Mouse (Mus musculus) frontal cortex, adult 2 months (tissue): ENCODE data around the gene Lrrc25. TPM values are rescaled to one million over a fixed set of nuclear protein-coding genes. Genes with fewer than 3 reads are reported as not detected.

Experiments used
- DNase-seq, 2 experiments: peaks; one replicate each; pipeline ENCODE4 v3.0.0; 2022; ENCODE audit warnings: low spot score in 1 of 2; ENCODE audit errors: extremely low spot score in 1 of 2
- polyA plus RNA-seq: library from polyadenylated mRNA; depleted of rRNA; stranded (reverse); fragments of >200 nt; gene quantifications from 2 replicates; pipeline ENCODE4 v1.2.3, GENCODE M21; 2012

Gene Lrrc25
- polyA plus RNA-seq, 1 experiment, result 0.86 TPM

GRCm38 (mm10) chr8:70614469-70614868, 1.5 kb upstream of the Lrrc25 start:
- no peak for DNase-seq

GRCm38 (mm10) chr8:70615281-70615680, 674 bp upstream of the Lrrc25 start:
- DNase-seq, result no peak

- no peak for DNase-seq
These were observed 690 bp downstream of the Lrrc25 start for GRCm38 (mm10) chr8:70616645-70617044.

- no peak for DNase-seq
These were observed 2.0 kb downstream of the Lrrc25 start for GRCm38 (mm10) chr8:70617985-70618384.

GRCm38 (mm10) chr8:70618888-70619334, 3.0 kb downstream of the Lrrc25 start:
- no peak for DNase-seq

GRCm38 (mm10) chr8:70622220-70622619, 6.3 kb downstream of the Lrrc25 start:
- no peak for DNase-seq

- no peak for DNase-seq
These were observed 9.1 kb downstream of the Lrrc25 start for GRCm38 (mm10) chr8:70625104-70625503.

GRCm38 (mm10) chr8:70627041-70627440, 11.1 kb downstream of the Lrrc25 start:
- DNase-seq, result no peak

- DNase-seq, result no peak
These were observed 13.1 kb downstream of the Lrrc25 start for GRCm38 (mm10) chr8:70628986-70629490.

- peak; percentile 86 to 94 for DNase-seq
These were observed 13.9 kb downstream of the Lrrc25 start for GRCm38 (mm10) chr8:70629574-70630531.

- no peak for DNase-seq
These were observed 14.8 kb downstream of the Lrrc25 start for GRCm38 (mm10) chr8:70630532-70631381.

GRCm38 (mm10) chr8:70631436-70631835, 15.5 kb downstream of the Lrrc25 start:
- DNase-seq, result no peak

- no peak for DNase-seq
These were observed 16.5 kb downstream of the Lrrc25 start, which contains the start of gene Gdf15 for GRCm38 (mm10) chr8:70632346-70632892. Gene Gdf15, minus strand, starts transcription at chr8:70632456.

- no peak for DNase-seq
These were observed 18.1 kb downstream of the Lrrc25 start for GRCm38 (mm10) chr8:70634066-70634465.

GRCm38 (mm10) chr8:70635527-70635926, 19.6 kb downstream of the Lrrc25 start:
- no peak for DNase-seq

- no peak for DNase-seq
These were observed 20.9 kb downstream of the Lrrc25 start for GRCm38 (mm10) chr8:70636838-70637237.

- no peak for DNase-seq
These were observed 22.8 kb downstream of the Lrrc25 start for GRCm38 (mm10) chr8:70638752-70639151.

GRCm38 (mm10) chr8:70643019-70643418, 27.1 kb downstream of the Lrrc25 start:
- no peak for DNase-seq

- no peak for DNase-seq
These were observed 28.1 kb downstream of the Lrrc25 start for GRCm38 (mm10) chr8:70644065-70644464.

- DNase-seq, result no peak
These were observed 29.7 kb downstream of the Lrrc25 start for GRCm38 (mm10) chr8:70645501-70646224.
